Mouse (Mus musculus) limb, embryonic 11.5 days (tissue): ENCODE results near the gene Gpr179. TPM values are rescaled to one million over a fixed set of nuclear protein-coding genes. Genes with fewer than 3 reads are reported as not detected.

Experiments used
- ATAC-seq: fragments of 200-750 bp; cut with Nextera tagmentation; 2 replicates; pipeline ENCODE4 v1.8.0; 2017; ENCODE audit warnings: low read depth; ENCODE audit not compliant: insufficient number of reproducible peaks, low FRiP score, low TSS enrichment
- DNase-seq: peaks from one replicate; pipeline ENCODE4 v3.0.0-alpha.2; 2015; ENCODE audit warnings: low spot score
- H3K27ac ChIP-seq: fragments of 300-500 bp; sonication (generic); replicated peaks from 2 replicates; pipeline ENCODE4 v1.5.1; 2014; ENCODE audit warnings: low read depth, mild to moderate bottlenecking, low read length
- H3K27me3 ChIP-seq: fragments of 300-500 bp; sonication (generic); 2 replicates; pipeline ENCODE4 v1.6.1; 2014; ENCODE audit warnings: mild to moderate bottlenecking, low read length, mixed read lengths; ENCODE audit not compliant: control insufficient read depth, insufficient read depth
- H3K36me3 ChIP-seq: fragments of 300-500 bp; sonication (generic); 2 replicates; pipeline ENCODE4 v1.6.1; 2014; ENCODE audit warnings: mild to moderate bottlenecking, low read length, moderate library complexity, mixed read lengths; ENCODE audit not compliant: control insufficient read depth, insufficient read depth
- H3K4me1 ChIP-seq: fragments of 300-500 bp; sonication (generic); 2 replicates; pipeline ENCODE4 v1.6.1; 2014; ENCODE audit warnings: low read length, mixed read lengths; ENCODE audit not compliant: control insufficient read depth, insufficient read depth
- H3K4me2 ChIP-seq: fragments of 300-500 bp; sonication (generic); 2 replicates; pipeline ENCODE4 v1.6.1; 2014; ENCODE audit warnings: low read depth, mild to moderate bottlenecking, moderate library complexity; ENCODE audit not compliant: severe bottlenecking
- H3K4me3 ChIP-seq: fragments of 300-500 bp; sonication (generic); 2 replicates; pipeline ENCODE4 v1.5.1; 2014; ENCODE audit warnings: low read depth, low read length
- H3K9ac ChIP-seq: fragments of 300-500 bp; sonication (generic); 2 replicates; pipeline ENCODE4 v1.6.1; 2014; ENCODE audit warnings: mild to moderate bottlenecking, low read length
- H3K9me3 ChIP-seq: fragments of 300-500 bp; sonication (generic); 2 replicates; pipeline ENCODE4 v1.6.1; 2016; ENCODE audit warnings: low read length; ENCODE audit not compliant: control insufficient read depth
- WGBS: fragments of 180-500 bp; shearing (Covaris S2); extraction: QIAGEN DNeasy Blood & Tissue Kit; methylation state at CpG from one replicate; pipeline ENCODE4 v1.1.7; 2014; 5-methylcytosine and 5-hydroxymethylcytosine counted together
- polyA plus RNA-seq: library from polyadenylated mRNA; unstranded; fragments of >200 nt; fragmentation: Nextera tagmentation; extraction: Ambion mirVana; gene quantifications from 2 replicates; pipeline ENCODE4 v1.2.1, GENCODE M21; 2014

Gpr179 gene
- polyA plus RNA-seq, 1 experiment from 2014 or later: 0.04 TPM

GRCm38 (mm10) chr11:97383764-97384163 is 31.9 kb upstream of the Gpr179 start:
- Histone ChIP-seq H3K9me3 (no peaks in the 10 kb centered on the region), H3K4me2 (no peak overlapping the region), H3K27me3 (no peaks in the 10 kb centered on the region), H3K36me3 (peaks cover 10% of the 10 kb centered on the region; the same call in 1 of the 2 replicates), H3K4me3 (no peak overlapping the region), H3K4me1 (no peaks in the 10 kb centered on the region), H3K9ac (no peak overlapping the region), H3K27ac (no peak overlapping the region)
- 73% methylated on average over 2 of the region's 2 CpGs for WGBS
- DNase-seq (no peak), ATAC-seq (no peak)

- H3K27me3 ChIP-seq: no peaks in the 10 kb centered on the region
- DNase-seq (no peak), ATAC-seq (no peak)
- no peak overlapping the region for H3K27ac ChIP-seq
- WGBS: 87% methylated on average over 2 of the region's 2 CpGs
- H3K9ac ChIP-seq: no peak overlapping the region
- peaks cover 14% of the 10 kb centered on the region; the same call in 1 of the 2 replicates for H3K36me3 ChIP-seq
- H3K4me1 ChIP-seq: no peaks in the 10 kb centered on the region
- no peaks in the 10 kb centered on the region for H3K9me3 ChIP-seq
- H3K4me2 ChIP-seq: no peak overlapping the region
- no peak overlapping the region for H3K4me3 ChIP-seq
Observed at GRCm38 (mm10) chr11:97383017-97383416, 31.1 kb upstream of the Gpr179 start.

GRCm38 (mm10) chr11:97380036-97380435 is 28.2 kb upstream of the Gpr179 start:
- Histone ChIP-seq H3K4me2 (no peak overlapping the region), H3K4me1 (no peaks in the 10 kb centered on the region), H3K36me3 (peaks cover 16% of the 10 kb centered on the region), H3K27ac (no peak overlapping the region), H3K9me3 (no peaks in the 10 kb centered on the region), H3K4me3 (no peak overlapping the region), H3K27me3 (no peaks in the 10 kb centered on the region), H3K9ac (no peak overlapping the region)
- WGBS: 77% methylated on average over 3 of the region's 3 CpGs
- DNase-seq (no peak), ATAC-seq (no peak)

GRCm38 (mm10) chr11:97373402-97373801 is 21.5 kb upstream of the Gpr179 start:
- no peak overlapping the region for H3K9ac ChIP-seq
- ATAC-seq (no peak), DNase-seq (no peak)
- H3K4me1 ChIP-seq: no peaks in the 10 kb centered on the region
- WGBS: 80% methylated on average over 2 of the region's 2 CpGs
- H3K4me3 ChIP-seq: no peak overlapping the region
- H3K9me3 ChIP-seq: no peaks in the 10 kb centered on the region
- no peaks in the 10 kb centered on the region for H3K27me3 ChIP-seq
- H3K27ac ChIP-seq: no peak overlapping the region
- H3K36me3 ChIP-seq: peaks cover 6% of the 10 kb centered on the region
- H3K4me2 ChIP-seq: no peak overlapping the region

GRCm38 (mm10) chr11:97372159-97372864 is 20.4 kb upstream of the Gpr179 start:
- DNase-seq: no peak
- WGBS: 91% methylated on average over 6 of the region's 6 CpGs
- Histone ChIP-seq H3K4me3 (no peak overlapping the region), H3K4me1 (no peaks in the 10 kb centered on the region), H3K36me3 (peaks cover 6% of the 10 kb centered on the region), H3K4me2 (no peak overlapping the region), H3K27me3 (no peaks in the 10 kb centered on the region), H3K27ac (no peak overlapping the region), H3K9me3 (no peaks in the 10 kb centered on the region), H3K9ac (no peak overlapping the region)
- ATAC-seq: no peak

GRCm38 (mm10) chr11:97370329-97371091 is 18.6 kb upstream of the Gpr179 start:
- Histone ChIP-seq H3K4me3 (no peak overlapping the region), H3K9me3 (no peaks in the 10 kb centered on the region), H3K27ac (no peak overlapping the region), H3K4me2 (no peak overlapping the region), H3K27me3 (no peaks in the 10 kb centered on the region), H3K9ac (no peak overlapping the region), H3K4me1 (0 out of 2 replicates have a peak, but pooled peaks cover 3% of the 10 kb centered on the region), H3K36me3 (peaks cover 4% of the 10 kb centered on the region)
- ATAC-seq (no peak), DNase-seq (no peak)
- 61% methylated on average over 7 of the region's 7 CpGs for WGBS

GRCm38 (mm10) chr11:97368501-97368900 is 16.6 kb upstream of the Gpr179 start:
- ATAC-seq: no peak
- Histone ChIP-seq H3K4me1 (peaks cover 14% of the 10 kb centered on the region), H3K4me3 (no peak overlapping the region), H3K36me3 (no peaks in the 10 kb centered on the region; the same call in 1 of the 2 replicates), H3K9ac (no peak overlapping the region), H3K9me3 (no peaks in the 10 kb centered on the region), H3K27me3 (no peaks in the 10 kb centered on the region), H3K27ac (no peak overlapping the region), H3K4me2 (no peak overlapping the region)
- 91% methylated on average over 5 of the region's 5 CpGs for WGBS
- no peak for DNase-seq

GRCm38 (mm10) chr11:97365556-97365955 is 13.7 kb upstream of the Gpr179 start:
- ATAC-seq (no peak), DNase-seq (no peak)
- no peaks in the 10 kb centered on the region for H3K36me3 ChIP-seq
- no peak overlapping the region for H3K27ac ChIP-seq
- no peaks in the 10 kb centered on the region for H3K9me3 ChIP-seq
- no peak overlapping the region for H3K4me3 ChIP-seq
- no peaks in the 10 kb centered on the region for H3K27me3 ChIP-seq
- peaks cover 14% of the 10 kb centered on the region for H3K4me1 ChIP-seq
- no peak overlapping the region for H3K4me2 ChIP-seq
- H3K9ac ChIP-seq: no peak overlapping the region
- WGBS: 76% methylated on average over 1 of the region's 1 CpGs
